Mouse (Mus musculus): ENCODE results near the gene Tet2.

- TF ChIP-seq CTCF (IDR thresholded peaks at IDR 0.05; ENCODE audit: low read depth, low read length) (no peak), POLR2A (IDR thresholded peaks at IDR 0.05; ENCODE audit: extremely low read depth, insufficient read depth, low read length) (no peak)
These were observed 109.2 kb downstream of the Tet2 start for GRCm38 (mm10) chr3:133435774-133436148.

Measured in liver, adult 2 months (tissue).